Mouse (Mus musculus) c-Kit-positive CD71-positive TER-119-positive erythroid progenitor cells, embryonic 14.5 days (primary cell): ENCODE measurements around the gene Ppp3r1.
"Not testable (repeated sequence)": the region's sequence is repeated elsewhere in the genome, so short reads cannot be mapped to it uniquely, and the experiment has no call there.

Source experiments
- DNase-seq: peaks from one replicate; pipeline ENCODE4 v3.0.0-alpha.2; 2013; ENCODE audit warnings: low spot score

Ppp3r1 gene

GRCm38 (mm10) chr11:17200936-17201335 lies 41.9 kb downstream of the Ppp3r1 start:
- no peak for DNase-seq

DNA sequence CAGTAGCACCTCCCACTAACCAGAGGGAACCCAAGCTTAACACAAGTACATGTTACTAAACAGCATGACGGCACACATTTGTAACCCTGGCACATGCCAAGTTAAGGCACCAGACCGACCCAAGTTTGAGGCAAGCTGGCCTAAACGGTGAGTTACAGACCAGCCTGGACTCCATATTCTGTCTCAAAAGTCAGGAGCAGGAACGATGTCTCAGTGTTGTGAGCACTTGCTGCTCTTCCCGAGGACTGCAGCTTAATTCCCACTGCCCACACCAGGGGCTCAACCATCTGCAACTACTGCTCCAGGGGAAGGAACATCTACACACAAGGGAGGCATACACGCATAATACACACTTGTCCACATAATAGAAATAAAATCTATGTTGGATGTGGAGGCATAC lies 43.4 kb downstream of the Ppp3r1 start:
- DNase-seq, result no peak

GRCm38 (mm10) chr11:17211258-17212140 lies 52.4 kb downstream of the Ppp3r1 start, which contains the start of gene Pno1:
Gene Pno1 (minus strand): TSS chr11:17211568.
- DNase-seq, result peak; percentile 97

DNA sequence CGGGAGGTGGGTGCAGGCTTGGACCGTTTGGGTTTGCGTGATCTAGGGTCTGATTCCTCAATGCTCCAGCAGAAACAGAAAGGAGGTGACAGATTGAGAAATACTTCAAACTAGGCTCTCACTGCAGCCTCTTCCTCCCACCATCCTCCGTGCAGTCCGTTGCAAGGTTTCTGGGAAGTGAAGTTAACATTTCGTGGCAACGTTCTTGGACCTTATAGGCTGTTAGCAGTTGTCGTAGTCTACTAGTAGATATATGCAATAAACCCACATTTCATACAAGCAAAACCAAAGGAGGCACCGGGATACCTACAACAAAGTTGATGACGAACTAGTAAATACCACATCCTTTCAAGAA lies 53.1 kb downstream of the Ppp3r1 start:
- DNase-seq, result peak; percentile 49

GRCm38 (mm10) chr11:17212903-17213509 lies 53.9 kb downstream of the Ppp3r1 start:
- peak; percentile 40 for DNase-seq

GRCm38 (mm10) chr11:17215475-17215874 lies 56.4 kb downstream of the Ppp3r1 start:
- no peak for DNase-seq

DNA sequence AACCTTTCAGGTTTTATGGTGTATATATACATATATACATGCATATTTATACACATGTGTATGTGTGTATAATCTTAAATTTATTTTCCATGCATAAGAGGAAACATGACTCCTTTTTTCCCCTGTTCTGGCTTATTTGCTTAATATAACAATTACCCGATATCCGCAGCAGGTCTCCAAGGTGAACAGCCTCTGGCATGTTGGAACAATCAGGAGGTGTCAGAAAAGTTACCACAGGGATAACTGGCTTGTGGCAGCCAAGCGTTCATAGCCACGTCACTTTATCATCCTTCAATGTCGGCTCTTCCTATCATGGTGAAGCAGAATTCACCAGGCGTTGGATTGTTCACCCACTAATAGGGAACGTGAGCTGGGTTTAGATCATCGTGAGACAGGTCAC lies 62.1 kb downstream of the Ppp3r1 start:
- no peak for DNase-seq

DNA sequence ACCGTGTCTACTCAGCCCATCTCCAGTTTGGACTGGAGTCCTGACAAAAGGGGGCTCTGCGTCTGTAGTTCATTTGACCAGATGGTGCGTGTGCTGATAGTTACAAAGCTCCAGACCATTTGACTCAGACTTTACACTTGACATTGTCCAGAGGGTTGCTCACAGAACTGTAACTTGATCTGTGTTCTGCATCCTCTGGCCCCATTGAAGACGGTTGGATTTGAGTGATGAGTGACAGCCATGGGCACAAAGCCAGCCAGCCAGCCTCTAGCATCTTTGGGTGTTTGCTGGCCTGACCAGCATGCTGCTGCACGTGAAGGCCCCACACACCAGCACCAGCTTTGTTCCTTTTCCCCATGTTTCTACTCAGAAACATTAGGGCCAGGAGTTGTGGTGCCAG lies 73.7 kb downstream of the Ppp3r1 start:
- DNase-seq, result no peak

GRCm38 (mm10) chr11:17236449-17237037 lies 77.5 kb downstream of the Ppp3r1 start:
- DNase-seq, result no peak

DNA sequence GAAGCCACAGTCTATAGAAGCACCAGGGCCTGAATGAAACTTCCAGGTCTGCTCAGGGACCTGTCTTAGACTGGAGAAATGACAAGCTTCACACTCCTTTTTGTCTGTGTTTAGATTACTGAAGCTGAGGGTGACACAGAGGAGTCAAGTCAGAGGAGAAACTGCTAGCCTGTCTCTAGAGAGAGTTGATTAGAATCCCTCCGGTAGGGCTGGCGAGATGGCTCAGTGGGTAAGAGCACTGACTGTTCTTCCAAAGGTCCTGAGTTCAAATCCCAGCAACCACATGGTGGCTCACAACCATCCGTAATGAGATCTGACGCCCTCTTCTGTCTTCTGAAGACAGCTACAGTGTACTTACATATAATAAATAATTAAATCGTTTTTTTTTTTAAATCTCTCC lies 79.5 kb downstream of the Ppp3r1 start:
- DNase-seq, result not testable (repeated sequence)

GRCm38 (mm10) chr11:17248715-17249114 lies 89.7 kb downstream of the Ppp3r1 start:
- DNase-seq, result no peak
